Mouse (Mus musculus) lung, postnatal 0 days (tissue): ENCODE measurements around the gene Ralgapa2.

Experiments
- CTCF ChIP-seq: IDR thresholded peaks from 2 replicates; pipeline ENCODE4 v1.5.1; 2016; ENCODE audit warnings: antibody characterized with exemption, mild to moderate bottlenecking
- EP300 ChIP-seq: IDR thresholded peaks from 2 replicates; pipeline ENCODE4 v1.6.1; 2016; ENCODE audit warnings: antibody characterized with exemption, mild to moderate bottlenecking, control low read depth

DNA sequence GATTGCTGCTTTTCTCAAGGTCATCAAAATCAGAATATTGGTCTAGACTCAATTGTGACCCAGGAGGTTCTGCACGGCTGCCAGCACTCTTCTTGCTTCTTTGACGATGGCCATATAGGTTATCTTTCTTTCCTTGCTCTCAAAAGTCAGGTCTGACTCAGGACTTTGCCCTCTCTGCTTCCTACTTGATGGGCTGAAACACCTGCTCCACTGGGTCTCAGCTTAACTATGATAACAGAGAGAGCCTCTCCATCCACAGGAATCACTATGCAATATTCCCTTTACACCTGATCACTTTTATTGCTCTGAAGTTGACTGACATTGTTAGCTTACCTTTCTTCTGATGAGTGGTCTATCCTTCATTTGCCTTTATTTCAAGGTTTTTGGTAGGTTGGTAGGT is 191.5 kb downstream of the Ralgapa2 start:
- TF ChIP-seq CTCF (no peak), EP300 (no peak)
